Mouse (Mus musculus) layer of hippocampus, postnatal 14 days (tissue): ENCODE results near the gene Olfr27. TPM values are rescaled to one million over a fixed set of nuclear protein-coding genes. Genes with fewer than 3 reads are reported as not detected.

Experiments
- DNase-seq, 2 experiments: peaks; one replicate each; pipeline ENCODE4 v3.0.0; 2021 to 2022; ENCODE audit warnings: low spot score in 2 of 2, mixed read lengths in 1 of 2
- long read RNA-seq, 2 experiments: library from polyadenylated mRNA; stranded (forward); transcript quantifications; one replicate each; pipeline ENCODE4 v2.0.0; 2021
- total RNA-seq, 2 experiments: library from RNA; stranded (reverse); gene quantifications; 2 replicates each; pipeline ENCODE4 v1.2.3; 2021

Olfr27 gene
- total RNA-seq, result not detected
- long read RNA-seq, experiment 1, result 0 reads
- long read RNA-seq, experiment 2, result 0 reads

- no peak for DNase-seq
Measured at GRCm38 (mm10) chr9:39127831-39128230, at the start of gene Olfr27. TSS of gene Olfr27 (plus strand) at chr9:39128131.

- DNase-seq, result no peak
Measured at GRCm38 (mm10) chr9:39078787-39079186, 49.1 kb upstream of the Olfr27 start, which contains the start of gene Olfr938. TSS of gene Olfr938 (minus strand) at chr9:39078887.

GRCm38 (mm10) chr9:39127326-39127725 is 605 bp upstream of the Olfr27 start:
- no peak for DNase-seq

- no peak for DNase-seq
Measured at GRCm38 (mm10) chr9:39152401-39152800, 24.5 kb downstream of the Olfr27 start.

DNA sequence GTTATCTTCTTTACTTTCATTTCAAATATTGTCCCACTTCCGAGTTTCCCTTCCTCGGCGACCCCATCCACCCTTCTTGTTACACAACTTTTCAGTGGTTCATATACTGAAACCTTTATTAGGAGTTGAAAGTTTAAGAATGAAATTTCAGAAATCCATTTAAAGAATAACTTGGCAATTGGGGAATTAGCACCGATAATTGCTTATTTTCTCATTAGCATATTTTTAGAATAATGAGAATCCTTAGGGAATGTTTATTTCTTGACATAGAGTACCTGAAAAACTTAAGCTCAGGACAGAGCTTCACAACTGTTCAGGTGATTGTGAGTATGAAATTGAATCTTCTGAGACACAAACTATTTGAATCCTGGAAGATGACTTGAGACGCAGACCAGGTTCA is 38.1 kb downstream of the Olfr27 start, which contains the start of gene Olfr943:
Gene Olfr943, plus strand, starts transcription at position 301 of the 400 bp plus-strand sequence.
- no peak for DNase-seq

Other genes starting within 250 kb of the Olfr27 start
- not detected for gene Olfr930, start 198.3 kb upstream of the Olfr27 start, total RNA-seq
- not detected for gene Olfr933, start 155.8 kb upstream of the Olfr27 start, total RNA-seq
- gene Olfr934, start 139.8 kb upstream of the Olfr27 start, total RNA-seq, result not detected
- gene Olfr935, start 128.4 kb upstream of the Olfr27 start, total RNA-seq, result not detected
- gene Olfr146, start 104.8 kb upstream of the Olfr27 start, total RNA-seq, result not detected
- not detected for gene Olfr937, start 63.2 kb upstream of the Olfr27 start, total RNA-seq
- not detected for gene Olfr938, start 49.2 kb upstream of the Olfr27 start, total RNA-seq
- gene Olfr943, start 38.2 kb downstream of the Olfr27 start, total RNA-seq, result not detected
- gene Olfr944, start 73.8 kb downstream of the Olfr27 start, total RNA-seq, result not detected
- not detected for gene Olfr1537, start 121.9 kb downstream of the Olfr27 start, total RNA-seq
- not detected for gene Olfr945, start 148.7 kb downstream of the Olfr27 start, total RNA-seq
- gene Olfr948, start 197.9 kb downstream of the Olfr27 start, total RNA-seq, result not detected